In genomic region chr17:22739173-22739572, GRCm38 (mm10) we compare ENCODE assay signal across 8 mouse cellular contexts.
A peak's percentile ranks its signal among the peaks of the same experiment; 100 is the strongest.
DNase-seq lines count a peak whose midpoint lies in the region; ATAC-seq and TF ChIP-seq lines count a peak whose summit lies in the region.

No protein-coding gene starts in this region.

- H3K27ac ChIP-seq in liver, adult 2 months (replicated peaks; ENCODE audit: insufficient read depth, low read depth, low read length): no peak overlapping the region
- H3K27ac ChIP-seq in embryonic facial prominence, embryonic 14.5 days (replicated peaks; ENCODE audit: low read depth, low read length): peak overlapping the region; percentile 87
- H3K27ac ChIP-seq in limb, embryonic 12.5 days: peak overlapping the region; percentile 88
- peak overlapping the region; percentile 90 for H3K27ac ChIP-seq in neural tube, embryonic 15.5 days (replicated peaks)

- H3K79me2 ChIP-seq in liver, adult 2 months (ENCODE audit: control insufficient read depth, insufficient read depth, low read length): no peaks in the 10 kb centered on the region; the same call in 1 of the 2 replicates

- H3K4me2 ChIP-seq in embryonic facial prominence, embryonic 14.5 days (ENCODE audit: low read depth, low read length): peak overlapping the region; percentile 63
- H3K4me2 ChIP-seq in limb, embryonic 12.5 days: peak overlapping the region; percentile 69
- H3K4me2 ChIP-seq in neural tube, embryonic 15.5 days: peak overlapping the region; percentile 58

- TF ChIP-seq CTCF in liver, adult 2 months (IDR thresholded peaks at IDR 0.05; ENCODE audit: low read depth, low read length): no peak

- WGBS in liver, adult 2 months: 7% methylated on average over 12 of the region's 12 CpGs
- 12% methylated on average over 12 of the region's 12 CpGs for WGBS in embryonic facial prominence, embryonic 14.5 days
- 13% methylated on average over 12 of the region's 12 CpGs for WGBS in limb, embryonic 12.5 days
- WGBS in neural tube, embryonic 15.5 days: 12% methylated on average over 12 of the region's 12 CpGs

- no peaks in the 10 kb centered on the region for H3K27me3 ChIP-seq in liver, adult 2 months (ENCODE audit: control insufficient read depth, insufficient read depth, low read length)
- no peaks in the 10 kb centered on the region for H3K27me3 ChIP-seq in embryonic facial prominence, embryonic 14.5 days (replicated peaks; ENCODE audit: control insufficient read depth, insufficient read depth, low read length)
- no peaks in the 10 kb centered on the region for H3K27me3 ChIP-seq in limb, embryonic 12.5 days
- no peaks in the 10 kb centered on the region for H3K27me3 ChIP-seq in neural tube, embryonic 15.5 days (replicated peaks)

- peaks cover 16% of the 10 kb centered on the region for H3K9me3 ChIP-seq in embryonic facial prominence, embryonic 14.5 days (ENCODE audit: control insufficient read depth, low read length)
- peaks cover 3% of the 10 kb centered on the region; the same call in 1 of the 2 replicates for H3K9me3 ChIP-seq in limb, embryonic 12.5 days
- H3K9me3 ChIP-seq in neural tube, embryonic 15.5 days (replicated peaks): peaks cover 12% of the 10 kb centered on the region; the same call in 1 of the 2 replicates

- ATAC-seq in embryonic facial prominence, embryonic 14.5 days (ENCODE audit: low read depth): no peak
- no peak; the same call in 1 of the 2 replicates for ATAC-seq in limb, embryonic 12.5 days (ENCODE audit: insufficient number of reproducible peaks, insufficient read depth, low FRiP score, low TSS enrichment, low read depth)
- peak; percentile 58 for ATAC-seq in neural tube, embryonic 15.5 days (ENCODE audit: low FRiP score)

- peaks cover 3% of the 10 kb centered on the region; the same call in 1 of the 2 replicates for H3K4me1 ChIP-seq in liver, adult 2 months (ENCODE audit: control insufficient read depth, insufficient read depth, low read length)
- peaks cover 6% of the 10 kb centered on the region for H3K4me1 ChIP-seq in embryonic facial prominence, embryonic 14.5 days (ENCODE audit: control insufficient read depth, insufficient read depth, low read length)
- peaks cover 7% of the 10 kb centered on the region for H3K4me1 ChIP-seq in limb, embryonic 12.5 days (replicated peaks)
- H3K4me1 ChIP-seq in neural tube, embryonic 15.5 days: peaks cover 6% of the 10 kb centered on the region

- H3K4me3 ChIP-seq in liver, adult 2 months (ENCODE audit: insufficient read depth, low read depth, low read length): peak overlapping the region; percentile 67
- peak overlapping the region; percentile 50 for H3K4me3 ChIP-seq in embryonic facial prominence, embryonic 14.5 days (ENCODE audit: low read depth, low read length)
- H3K4me3 ChIP-seq in limb, embryonic 12.5 days (replicated peaks): peak overlapping the region; percentile 60
- H3K4me3 ChIP-seq in neural tube, embryonic 15.5 days (replicated peaks): peak overlapping the region; percentile 60

- TF ChIP-seq POLR2A in liver, adult 2 months (IDR thresholded peaks at IDR 0.05; ENCODE audit: extremely low read depth, insufficient read depth, low read length): no peak

- H3K36me3 ChIP-seq in liver, adult 2 months (ENCODE audit: control insufficient read depth, insufficient read depth, low read length): no peaks in the 10 kb centered on the region
- peaks cover 5% of the 10 kb centered on the region; the same call in 1 of the 2 replicates for H3K36me3 ChIP-seq in embryonic facial prominence, embryonic 14.5 days (ENCODE audit: control insufficient read depth, insufficient read depth, low read length)
- peaks cover 17% of the 10 kb centered on the region for H3K36me3 ChIP-seq in limb, embryonic 12.5 days
- peaks cover 24% of the 10 kb centered on the region for H3K36me3 ChIP-seq in neural tube, embryonic 15.5 days

- no peak for DNase-seq in liver, adult 2 months (ENCODE audit: extremely low read depth, low read depth, low spot score)
- no peak for DNase-seq in liver
- no peak for DNase-seq in embryonic facial prominence, embryonic 14.5 days (ENCODE audit: low spot score)
- no peak for DNase-seq in layer of hippocampus, adult 18-20 months (ENCODE audit: low spot score in 2 of 2)
- DNase-seq in embryo, embryonic 11 days: no peak
- no peak for DNase-seq in cerebellum, adult 8-10 months

- H3K9ac ChIP-seq in liver, adult 2 months (ENCODE audit: low read depth, low read length): peak overlapping the region; percentile 20
- peak overlapping the region; percentile 79 for H3K9ac ChIP-seq in embryonic facial prominence, embryonic 14.5 days (ENCODE audit: low read depth, low read length)
- peak overlapping the region; percentile 71 for H3K9ac ChIP-seq in limb, embryonic 12.5 days (replicated peaks)
- peak overlapping the region; percentile 64 for H3K9ac ChIP-seq in neural tube, embryonic 15.5 days (replicated peaks)

Comparison
In these comparisons a context has a peak if more than half of its experiments do, and no peak if none do; other contexts are left out.
1. H3K9ac ChIP-seq: peak in every context shown above with its lines; median percentile 79 in embryonic facial prominence, embryonic 14.5 days; 71 in limb, embryonic 12.5 days; 64 in neural tube, embryonic 15.5 days; 20 in liver, adult 2 months.